8 mouse cellular contexts compared by ENCODE assay signal in genomic region chr2:103970791-103971649, GRCm38 (mm10). TPM values are rescaled to one million over a fixed set of nuclear protein-coding genes. Genes with fewer than 3 reads are reported as not detected.
DNase-seq lines count a peak whose midpoint lies in the region; ATAC-seq and TF ChIP-seq lines count a peak whose summit lies in the region.

No protein-coding gene starts in this region.

- 12% methylated on average over 32 of the region's 32 CpGs for WGBS in kidney, adult 2 months
- WGBS in embryonic facial prominence, embryonic 12.5 days: 2% methylated on average over 32 of the region's 32 CpGs
- WGBS in hindbrain, embryonic 10.5 days: 2% methylated on average over 32 of the region's 32 CpGs
- WGBS in liver, embryonic 14.5 days (ENCODE audit: insufficient replicate concordance): under 1% methylated on average over 32 of the region's 32 CpGs
- WGBS in stomach, embryonic 14.5 days: 2% methylated on average over 31 of the region's 32 CpGs

- peak overlapping the region; percentile 98 for H3K4me2 ChIP-seq in embryonic facial prominence, embryonic 12.5 days (replicated peaks)
- peak overlapping the region; percentile 92 for H3K4me2 ChIP-seq in liver, embryonic 14.5 days (ENCODE audit: low read depth)
- peak overlapping the region; percentile 96 for H3K4me2 ChIP-seq in stomach, embryonic 14.5 days (replicated peaks; ENCODE audit: low read depth, low read length)

- TF ChIP-seq CTCF in kidney, adult 2 months (conservative IDR thresholded peaks at IDR 0.05; ENCODE audit: insufficient read depth, insufficient read length, low read depth, low read length): no peak
- no peak for TF ChIP-seq CTCF in liver, embryonic 14.5 days (IDR thresholded peaks at IDR 0.05; ENCODE audit: low read depth)

- peak overlapping the region; percentile 92 for H3K27ac ChIP-seq in kidney, adult 2 months (ENCODE audit: insufficient read depth, low read depth, low read length)
- H3K27ac ChIP-seq in embryonic facial prominence, embryonic 12.5 days: 0 out of 2 replicates have a peak overlapping the region, but pooled peaks have one; percentile 67
- peak overlapping the region; percentile 88 for H3K27ac ChIP-seq in hindbrain, embryonic 10.5 days
- H3K27ac ChIP-seq in liver, embryonic 14.5 days: peak overlapping the region; percentile 92
- no peak overlapping the region for H3K27ac ChIP-seq in stomach, embryonic 14.5 days (ENCODE audit: low read length)

- TF ChIP-seq EP300 in liver, embryonic 14.5 days (IDR thresholded peaks at IDR 0.05; ENCODE audit: low read depth): no peak

- TF ChIP-seq POLR2A in kidney, adult 2 months (IDR thresholded peaks at IDR 0.05; ENCODE audit: low read depth, low read length): no peak

- H3K36me3 ChIP-seq in kidney, adult 2 months (ENCODE audit: control insufficient read depth, insufficient read depth, low read length): no peaks in the 10 kb centered on the region
- H3K36me3 ChIP-seq in embryonic facial prominence, embryonic 12.5 days: no peaks in the 10 kb centered on the region
- H3K36me3 ChIP-seq in hindbrain, embryonic 10.5 days: no peaks in the 10 kb centered on the region
- H3K36me3 ChIP-seq in liver, embryonic 14.5 days (replicated peaks; ENCODE audit: control insufficient read depth, insufficient read depth, low read depth): peaks cover 75% of the 10 kb centered on the region
- no peaks in the 10 kb centered on the region for H3K36me3 ChIP-seq in stomach, embryonic 14.5 days (ENCODE audit: control insufficient read depth, insufficient read depth, low read length)

- DNase-seq in kidney, adult 2 months: peak; percentile 15
- no peak for DNase-seq in kidney, postnatal 14 days
- DNase-seq in hindbrain, embryonic 10.5 days (ENCODE audit: low spot score): peak; percentile 34
- DNase-seq in liver, embryonic 14.5 days (ENCODE audit: low read depth in 3 of 3, low spot score in 3 of 3): no peak
- DNase-seq in gastrocnemius, postnatal 4 days (ENCODE audit: low spot score in 2 of 2): no peak
- DNase-seq in right cerebral cortex, postnatal 10 days (ENCODE audit: low spot score in 2 of 2): no peak

- H3K9me3 ChIP-seq in embryonic facial prominence, embryonic 12.5 days: no peaks in the 10 kb centered on the region
- no peaks in the 10 kb centered on the region for H3K9me3 ChIP-seq in hindbrain, embryonic 10.5 days
- no peaks in the 10 kb centered on the region for H3K9me3 ChIP-seq in liver, embryonic 14.5 days (ENCODE audit: control insufficient read depth, low read length)
- no peaks in the 10 kb centered on the region for H3K9me3 ChIP-seq in stomach, embryonic 14.5 days (ENCODE audit: control insufficient read depth, low read depth, low read length)

- peak overlapping the region; percentile 63 for H3K9ac ChIP-seq in embryonic facial prominence, embryonic 12.5 days
- H3K9ac ChIP-seq in liver, embryonic 14.5 days (replicated peaks): peak overlapping the region; percentile 100
- H3K9ac ChIP-seq in stomach, embryonic 14.5 days (replicated peaks; ENCODE audit: low read depth, low read length): peak overlapping the region; percentile 37; the same call in 1 of the 2 replicates

- ATAC-seq in embryonic facial prominence, embryonic 12.5 days (ENCODE audit: insufficient number of reproducible peaks, insufficient read depth, low FRiP score, low TSS enrichment): no peak
- ATAC-seq in liver, embryonic 14.5 days (ENCODE audit: insufficient read depth): peak; percentile 19; the same call in 1 of the 2 replicates
- ATAC-seq in stomach, embryonic 14.5 days (ENCODE audit: insufficient number of reproducible peaks, insufficient read depth, low FRiP score, low read depth): peak; percentile 33; the same call in 1 of the 2 replicates

- peak overlapping the region; percentile 79 for H3K4me3 ChIP-seq in kidney, adult 2 months (ENCODE audit: insufficient read depth, low read depth, low read length)
- peak overlapping the region; percentile 67 for H3K4me3 ChIP-seq in embryonic facial prominence, embryonic 12.5 days
- peak overlapping the region; percentile 75 for H3K4me3 ChIP-seq in hindbrain, embryonic 10.5 days
- H3K4me3 ChIP-seq in liver, embryonic 14.5 days (ENCODE audit: insufficient read depth in 1 of 2, low read depth in 2 of 2, low read length in 2 of 2): peak overlapping the region; percentile 72 to 73
- peak overlapping the region; percentile 69 for H3K4me3 ChIP-seq in stomach, embryonic 14.5 days (ENCODE audit: low read depth, low read length)

- no peaks in the 10 kb centered on the region for H3K4me1 ChIP-seq in kidney, adult 2 months (ENCODE audit: control insufficient read depth, insufficient read depth, low read length)
- H3K4me1 ChIP-seq in embryonic facial prominence, embryonic 12.5 days: peaks cover 13% of the 10 kb centered on the region
- peaks cover 21% of the 10 kb centered on the region for H3K4me1 ChIP-seq in hindbrain, embryonic 10.5 days (replicated peaks)
- H3K4me1 ChIP-seq in liver, embryonic 14.5 days (replicated peaks; ENCODE audit: control insufficient read depth in 2 of 2, insufficient read depth in 2 of 2, low read length in 1 of 2): peaks cover 26 to 37% of the 10 kb centered on the region in 2 experiments
- H3K4me1 ChIP-seq in stomach, embryonic 14.5 days (ENCODE audit: control insufficient read depth, insufficient read depth, low read length): 0 out of 2 replicates have a peak, but pooled peaks cover 4% of the 10 kb centered on the region

- peaks cover 3% of the 10 kb centered on the region for H3K27me3 ChIP-seq in kidney, adult 2 months (replicated peaks; ENCODE audit: control insufficient read depth, insufficient read depth, low read length)
- peaks cover 53% of the 10 kb centered on the region for H3K27me3 ChIP-seq in embryonic facial prominence, embryonic 12.5 days
- H3K27me3 ChIP-seq in hindbrain, embryonic 10.5 days (ENCODE audit: insufficient read depth, poor library complexity, severe bottlenecking): peaks cover 80% of the 10 kb centered on the region
- no peaks in the 10 kb centered on the region; the same call in 1 of the 2 replicates for H3K27me3 ChIP-seq in liver, embryonic 14.5 days (ENCODE audit: control insufficient read depth, insufficient read depth, low read length)
- peaks cover 16% of the 10 kb centered on the region for H3K27me3 ChIP-seq in stomach, embryonic 14.5 days (ENCODE audit: control insufficient read depth, insufficient read depth, low read length)

RNA-seq across cellular contexts. Expression of gene Lmo2, which starts 13.2 kb away (rescaled TPM):
- polyA plus RNA-seq in kidney, adult 2 months (2012; rRNA removed): 18.5 and 20.8 TPM in 2 replicates
- polyA plus RNA-seq in embryonic facial prominence, embryonic 12.5 days (2016; fragmentation: Nextera tagmentation; extraction: Ambion mirVana): 17.8 and 19.6 TPM in 2 replicates
- 15.8 and 21.2 TPM in 2 replicates for polyA plus RNA-seq in hindbrain, embryonic 10.5 days (2016; fragmentation: Nextera tagmentation; extraction: Ambion mirVana)
- 108 and 152 TPM in 2 replicates for polyA plus RNA-seq in liver, embryonic 14.5 days (2012; rRNA removed)
- polyA plus RNA-seq in liver, embryonic 14.5 days (2014; fragmentation: Nextera tagmentation; extraction: Ambion mirVana): 143 and 165 TPM in 2 replicates
- 14.8 and 15.0 TPM in 2 replicates for polyA plus RNA-seq in stomach, embryonic 14.5 days (2014; fragmentation: Nextera tagmentation; extraction: Ambion mirVana)
- 10 to 100 TPM; 21.2 to 23.2 TPM for total RNA-seq in gastrocnemius, postnatal 4 days (2021)

RNA-seq across cellular contexts. Expression of gene Fbxo3, which starts 56.5 kb away (rescaled TPM):
- polyA plus RNA-seq in kidney, adult 2 months (2012; rRNA removed): 22.3 and 25.0 TPM in 2 replicates
- polyA plus RNA-seq in embryonic facial prominence, embryonic 12.5 days (2016; fragmentation: Nextera tagmentation; extraction: Ambion mirVana): 52.2 and 56.2 TPM in 2 replicates
- 40.6 and 42.8 TPM in 2 replicates for polyA plus RNA-seq in hindbrain, embryonic 10.5 days (2016; fragmentation: Nextera tagmentation; extraction: Ambion mirVana)
- 23.3 and 28.7 TPM in 2 replicates for polyA plus RNA-seq in liver, embryonic 14.5 days (2012; rRNA removed)
- polyA plus RNA-seq in liver, embryonic 14.5 days (2014; fragmentation: Nextera tagmentation; extraction: Ambion mirVana): 45.9 and 53.1 TPM in 2 replicates
- 60.1 and 63.2 TPM in 2 replicates for polyA plus RNA-seq in stomach, embryonic 14.5 days (2014; fragmentation: Nextera tagmentation; extraction: Ambion mirVana)
- 10 to 100 TPM; 41.4 to 47.0 TPM for total RNA-seq in gastrocnemius, postnatal 4 days (2021)

RNA-seq across cellular contexts. Expression of gene 4931422A03Rik, which starts 57.1 kb away (rescaled TPM):
- not detected in 2 replicates for polyA plus RNA-seq in kidney, adult 2 months (2012; rRNA removed)
- 3.0 and 3.2 TPM in 2 replicates for polyA plus RNA-seq in embryonic facial prominence, embryonic 12.5 days (2016; fragmentation: Nextera tagmentation; extraction: Ambion mirVana)
- 1.4 and 2.0 TPM in 2 replicates for polyA plus RNA-seq in hindbrain, embryonic 10.5 days (2016; fragmentation: Nextera tagmentation; extraction: Ambion mirVana)
- not detected in 2 replicates for polyA plus RNA-seq in liver, embryonic 14.5 days (2012; rRNA removed)
- 0.52 and 0.86 TPM in 2 replicates for polyA plus RNA-seq in liver, embryonic 14.5 days (2014; fragmentation: Nextera tagmentation; extraction: Ambion mirVana)
- polyA plus RNA-seq in stomach, embryonic 14.5 days (2014; fragmentation: Nextera tagmentation; extraction: Ambion mirVana): 1.9 and 3.7 TPM in 2 replicates
- total RNA-seq in gastrocnemius, postnatal 4 days (2021): not detected

Comparison
In these comparisons a context has a peak if more than half of its experiments do, and no peak if none do; other contexts are left out.
1. DNase-seq: peak in kidney, adult 2 months (single experiment) and hindbrain, embryonic 10.5 days (single experiment); none in kidney, postnatal 14 days (single experiment), liver, embryonic 14.5 days (0 of 3), gastrocnemius, postnatal 4 days (0 of 2) and right cerebral cortex, postnatal 10 days (0 of 2).
2. H3K9ac ChIP-seq: peak in every context shown above with its lines; median percentile 100 in liver, embryonic 14.5 days; 63 in embryonic facial prominence, embryonic 12.5 days; 37 in stomach, embryonic 14.5 days.
3. Peak in every context shown above with its lines, with median percentiles within 50 percentile points of each other: H3K4me3 ChIP-seq and H3K4me2 ChIP-seq.